Mouse (Mus musculus): ENCODE data around the gene Cbfa2t2. TPM values are rescaled to one million over a fixed set of nuclear protein-coding genes. Genes with fewer than 3 reads are reported as not detected.

Cbfa2t2 gene
- polyA plus RNA-seq, 1 experiment: 8.5 TPM

DNA sequence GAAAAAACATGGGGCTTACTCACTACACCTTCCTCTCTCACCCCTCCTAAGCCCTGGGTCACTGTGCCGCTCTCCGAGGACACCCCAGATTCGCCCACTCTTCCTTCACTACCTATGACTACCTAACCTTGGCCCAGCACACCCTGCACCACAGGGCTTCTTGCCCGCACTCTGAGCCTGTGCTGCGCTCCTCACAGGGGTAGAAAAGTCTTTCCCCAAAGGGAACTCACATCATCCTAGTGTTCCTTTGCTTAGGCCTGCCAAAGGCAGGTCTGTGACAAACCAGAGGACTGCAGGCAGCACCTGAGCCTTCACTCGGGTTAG lies 141.4 kb downstream of the Cbfa2t2 start:
- Histone ChIP-seq H3K36me3 (ENCODE audit: control insufficient read depth, insufficient read depth) (no peaks in the 10 kb centered on the region), H3K79me2 (ENCODE audit: control insufficient read depth, insufficient read depth) (no peaks in the 10 kb centered on the region), H3K4me3 (ENCODE audit: insufficient read depth, poor library complexity, severe bottlenecking) (no peak overlapping the region), H3K79me3 (ENCODE audit: low read depth) (no peaks in the 10 kb centered on the region), H3K27me3 (ENCODE audit: control insufficient read depth, insufficient read depth, insufficient read length) (no peaks in the 10 kb centered on the region), H3ac (ENCODE audit: control insufficient read depth, insufficient read length, low read depth) (no peak overlapping the region)
- TF ChIP-seq CEBPB (IDR thresholded peaks at IDR 0.05; ENCODE audit: low read depth) (no peak), USF1 (IDR thresholded peaks at IDR 0.05; ENCODE audit: low read depth) (no peak), MYOG (IDR thresholded peaks at IDR 0.05; ENCODE audit: control insufficient read depth, extremely low read depth, insufficient read length) (no peak), MAX (IDR thresholded peaks at IDR 0.05) (no peak), FOSL1 (IDR thresholded peaks at IDR 0.05; ENCODE audit: insufficient read depth, low read length, poor library complexity, severe bottlenecking) (no peak), MYOD1 (IDR thresholded peaks at IDR 0.05; ENCODE audit: control insufficient read depth, insufficient read length, low read depth) (no peak), CTCF (IDR thresholded peaks at IDR 0.05; ENCODE audit: control insufficient read depth, insufficient read depth, insufficient read length) (no peak)

DNA sequence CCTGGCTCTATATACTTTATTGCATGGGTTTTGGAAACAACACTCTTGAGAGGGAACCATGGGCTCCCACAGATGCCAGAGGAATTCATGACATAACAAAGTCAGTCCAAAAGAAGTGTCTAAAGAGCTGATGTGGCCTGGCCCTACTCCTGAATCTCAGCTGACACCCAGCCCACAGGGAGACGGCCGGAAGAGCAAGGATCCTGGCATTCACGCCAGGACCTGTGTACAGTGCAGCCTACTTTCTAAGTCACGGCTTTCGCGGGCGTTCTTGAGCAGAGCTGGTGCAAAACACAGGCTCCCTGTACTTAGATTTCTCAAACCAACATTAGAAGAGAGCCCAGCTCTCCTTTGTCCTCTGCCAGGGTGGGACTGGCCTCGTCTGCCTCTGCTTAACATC lies 144.3 kb downstream of the Cbfa2t2 start:
- H3ac ChIP-seq (ENCODE audit: control insufficient read depth, insufficient read length, low read depth): no peak overlapping the region
- no peak for TF ChIP-seq CTCF (IDR thresholded peaks at IDR 0.05; ENCODE audit: control insufficient read depth, insufficient read depth, insufficient read length)
- TF ChIP-seq MYOD1 (IDR thresholded peaks at IDR 0.05; ENCODE audit: control insufficient read depth, insufficient read length, low read depth): no peak
- no peak for TF ChIP-seq CEBPB (IDR thresholded peaks at IDR 0.05; ENCODE audit: low read depth)
- TF ChIP-seq MAX (IDR thresholded peaks at IDR 0.05): no peak
- TF ChIP-seq MYOG (IDR thresholded peaks at IDR 0.05; ENCODE audit: control insufficient read depth, extremely low read depth, insufficient read length): no peak
- TF ChIP-seq USF1 (IDR thresholded peaks at IDR 0.05; ENCODE audit: low read depth): no peak
- no peak for TF ChIP-seq FOSL1 (IDR thresholded peaks at IDR 0.05; ENCODE audit: insufficient read depth, low read length, poor library complexity, severe bottlenecking)
- H3K27me3 ChIP-seq (ENCODE audit: control insufficient read depth, insufficient read depth, insufficient read length): no peaks in the 10 kb centered on the region
- no peaks in the 10 kb centered on the region for H3K79me3 ChIP-seq (ENCODE audit: low read depth)
- H3K4me3 ChIP-seq (ENCODE audit: insufficient read depth, poor library complexity, severe bottlenecking): no peak overlapping the region
- no peaks in the 10 kb centered on the region for H3K79me2 ChIP-seq (ENCODE audit: control insufficient read depth, insufficient read depth)
- no peaks in the 10 kb centered on the region for H3K36me3 ChIP-seq (ENCODE audit: control insufficient read depth, insufficient read depth)

DNA sequence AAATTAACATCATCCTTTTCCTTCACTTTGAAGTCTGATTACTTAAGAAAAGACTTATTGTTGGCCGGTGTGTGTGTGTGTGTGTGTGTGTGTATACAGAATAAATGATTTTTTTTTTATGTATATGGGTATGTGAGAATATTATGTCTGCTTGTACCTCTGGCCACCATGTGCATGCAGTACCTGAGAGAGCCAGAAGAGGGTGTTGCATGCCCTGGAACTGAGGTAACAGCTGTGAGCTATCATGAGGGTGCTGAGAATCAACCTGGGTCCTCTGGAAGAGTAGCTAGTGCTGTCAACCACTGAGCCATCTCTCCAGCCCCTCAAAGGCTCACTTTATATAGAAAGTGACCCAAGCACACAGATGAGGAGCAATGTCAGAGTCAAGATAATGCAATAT lies 145.1 kb downstream of the Cbfa2t2 start:
- H3K27me3 ChIP-seq (ENCODE audit: control insufficient read depth, insufficient read depth, insufficient read length): no peaks in the 10 kb centered on the region
- no peaks in the 10 kb centered on the region for H3K79me2 ChIP-seq (ENCODE audit: control insufficient read depth, insufficient read depth)
- H3K79me3 ChIP-seq (ENCODE audit: low read depth): no peaks in the 10 kb centered on the region
- TF ChIP-seq USF1 (IDR thresholded peaks at IDR 0.05; ENCODE audit: low read depth) (no peak), CEBPB (IDR thresholded peaks at IDR 0.05; ENCODE audit: low read depth) (no peak), MYOG (IDR thresholded peaks at IDR 0.05; ENCODE audit: control insufficient read depth, extremely low read depth, insufficient read length) (no peak), MYOD1 (IDR thresholded peaks at IDR 0.05; ENCODE audit: control insufficient read depth, insufficient read length, low read depth) (no peak)
- H3K36me3 ChIP-seq (ENCODE audit: control insufficient read depth, insufficient read depth): no peaks in the 10 kb centered on the region
- no peak overlapping the region for H3ac ChIP-seq (ENCODE audit: control insufficient read depth, insufficient read length, low read depth)
- no peak overlapping the region for H3K4me3 ChIP-seq (ENCODE audit: insufficient read depth, poor library complexity, severe bottlenecking)

DNA sequence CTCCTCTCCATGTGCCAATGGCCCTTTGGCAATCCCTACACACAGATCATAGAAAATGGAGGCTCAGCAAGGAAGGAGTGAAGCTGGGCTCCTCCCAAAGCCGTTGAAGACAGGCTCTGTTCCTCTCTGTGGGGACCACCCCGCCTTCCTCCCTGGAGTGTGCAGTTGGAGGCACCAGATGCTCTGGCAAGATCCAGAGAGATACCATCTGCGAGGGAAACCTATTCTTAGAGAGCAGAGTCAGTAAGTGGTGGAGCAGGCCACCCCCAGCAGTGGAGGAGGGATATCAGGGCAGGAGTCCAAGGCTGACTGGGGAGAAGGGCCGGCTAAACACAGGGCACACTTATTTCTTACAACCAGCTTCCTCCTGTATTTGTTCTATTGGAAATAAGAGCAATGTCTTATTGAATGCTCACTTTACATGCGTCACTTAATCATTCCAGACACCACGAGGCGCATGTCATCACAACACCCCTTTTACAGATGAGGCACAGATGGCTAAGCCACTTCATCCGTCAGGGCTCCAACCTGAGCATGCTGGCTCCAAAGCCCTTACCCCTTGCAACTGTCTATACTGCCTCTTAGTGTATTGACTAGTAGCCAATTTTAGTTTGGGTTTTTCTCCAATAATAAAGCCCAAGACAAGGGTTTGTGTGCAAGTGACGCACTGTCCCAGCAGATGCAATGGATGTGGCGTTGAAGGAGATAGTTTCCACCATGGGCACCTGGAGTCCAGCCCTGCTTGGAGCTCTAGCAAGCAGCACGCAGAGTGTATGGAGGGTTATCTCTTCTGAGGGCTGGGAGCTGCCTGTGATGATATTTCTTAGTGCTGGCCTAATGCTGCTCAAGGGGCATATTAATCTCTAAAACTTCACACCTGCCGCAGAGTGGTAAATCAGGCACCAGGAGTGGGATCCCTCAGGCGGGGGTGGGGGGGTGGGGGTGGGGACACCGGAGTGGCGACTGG lies 147.9 kb downstream of the Cbfa2t2 start:
- H3K4me3 ChIP-seq (ENCODE audit: insufficient read depth, poor library complexity, severe bottlenecking): no peak overlapping the region

DNA sequence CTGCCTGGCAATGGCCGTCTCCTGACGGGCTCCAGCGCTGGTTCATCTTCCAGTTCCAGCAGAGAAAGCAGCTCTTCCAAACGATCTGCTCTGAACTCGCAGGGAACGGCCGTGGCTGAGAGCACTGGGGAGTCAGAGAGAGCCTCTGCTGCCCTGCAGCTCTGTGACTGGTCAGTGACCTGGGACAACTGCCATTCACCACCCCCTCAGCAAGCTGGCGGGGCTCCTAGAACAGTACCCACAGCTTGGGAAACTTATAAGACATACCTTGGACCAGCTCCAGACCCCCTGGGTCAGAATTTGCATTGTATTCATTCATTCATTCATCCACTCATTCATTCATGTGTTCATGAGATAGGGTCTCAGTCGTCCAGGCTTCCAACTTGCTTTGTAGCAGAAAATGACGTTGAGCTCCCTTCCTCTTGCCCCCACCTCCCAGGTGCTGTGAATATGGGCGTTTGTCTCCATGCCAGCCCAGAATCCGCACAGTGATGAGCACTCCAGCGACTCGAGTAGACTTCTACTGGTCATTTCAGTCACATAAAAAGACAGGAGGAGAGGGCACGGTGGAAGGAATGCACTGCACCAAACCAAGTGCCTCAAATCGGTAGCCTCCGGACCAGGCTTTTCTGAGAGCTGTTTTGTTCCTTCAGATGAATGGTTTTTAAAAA lies 148.8 kb downstream of the Cbfa2t2 start:
- Histone ChIP-seq H3K27me3 (ENCODE audit: control insufficient read depth, insufficient read depth, insufficient read length) (peaks cover 8% of the 10 kb centered on the region), H3ac (ENCODE audit: control insufficient read depth, insufficient read length, low read depth) (no peak overlapping the region), H3K79me3 (ENCODE audit: low read depth) (no peaks in the 10 kb centered on the region), H3K79me2 (ENCODE audit: control insufficient read depth, insufficient read depth) (no peaks in the 10 kb centered on the region), H3K36me3 (ENCODE audit: control insufficient read depth, insufficient read depth) (no peaks in the 10 kb centered on the region), H3K4me3 (ENCODE audit: insufficient read depth, poor library complexity, severe bottlenecking) (no peak overlapping the region)
- TF ChIP-seq MAX (IDR thresholded peaks at IDR 0.05): no peak
- TF ChIP-seq CEBPB (IDR thresholded peaks at IDR 0.05; ENCODE audit: low read depth): no peak
- TF ChIP-seq CTCF (IDR thresholded peaks at IDR 0.05; ENCODE audit: control insufficient read depth, insufficient read depth, insufficient read length): no peak
- no peak for TF ChIP-seq MYOG (IDR thresholded peaks at IDR 0.05; ENCODE audit: control insufficient read depth, extremely low read depth, insufficient read length)
- TF ChIP-seq FOSL1 (IDR thresholded peaks at IDR 0.05; ENCODE audit: insufficient read depth, low read length, poor library complexity, severe bottlenecking): no peak
- no peak for TF ChIP-seq MYOD1 (IDR thresholded peaks at IDR 0.05; ENCODE audit: control insufficient read depth, insufficient read length, low read depth)
- TF ChIP-seq USF1 (IDR thresholded peaks at IDR 0.05; ENCODE audit: low read depth): no peak

More for the DNA sequence above, 147.9 kb downstream of the Cbfa2t2 start:
- no peak overlapping the region for H3ac ChIP-seq (ENCODE audit: control insufficient read depth, insufficient read length, low read depth)
- TF ChIP-seq CEBPB (IDR thresholded peaks at IDR 0.05; ENCODE audit: low read depth) (no peak), FOSL1 (IDR thresholded peaks at IDR 0.05; ENCODE audit: insufficient read depth, low read length, poor library complexity, severe bottlenecking) (no peak), MAX (IDR thresholded peaks at IDR 0.05) (no peak), CTCF (IDR thresholded peaks at IDR 0.05; ENCODE audit: control insufficient read depth, insufficient read depth, insufficient read length) (no peak), MYOD1 (IDR thresholded peaks at IDR 0.05; ENCODE audit: control insufficient read depth, insufficient read length, low read depth) (no peak), USF1 (IDR thresholded peaks at IDR 0.05; ENCODE audit: low read depth) (no peak), MYOG (IDR thresholded peaks at IDR 0.05; ENCODE audit: control insufficient read depth, extremely low read depth, insufficient read length) (no peak)
- no peaks in the 10 kb centered on the region for H3K79me3 ChIP-seq (ENCODE audit: low read depth)
- H3K27me3 ChIP-seq (ENCODE audit: control insufficient read depth, insufficient read depth, insufficient read length): peaks cover 8% of the 10 kb centered on the region
- H3K79me2 ChIP-seq (ENCODE audit: control insufficient read depth, insufficient read depth): no peaks in the 10 kb centered on the region
- no peaks in the 10 kb centered on the region for H3K36me3 ChIP-seq (ENCODE audit: control insufficient read depth, insufficient read depth)

Measured in C2C12 (cell line).